Mouse (Mus musculus) C2C12 (cell line): ENCODE results near the gene Utp18.
"Not testable (repeated sequence)": the region's sequence is repeated elsewhere in the genome, so short reads cannot be mapped to it uniquely, and the experiment has no call there.

Experiments used
- CEBPB ChIP-seq: IDR thresholded peaks from one replicate; pipeline ENCODE4 v1.6.1; 2011; ENCODE audit warnings: low read depth, mild to moderate bottlenecking, control low read depth, moderate library complexity
- CTCF ChIP-seq: IDR thresholded peaks from one replicate; pipeline ENCODE4 v1.5.1; 2011; ENCODE audit not compliant: control insufficient read depth, insufficient read depth, insufficient read length
- FOSL1 ChIP-seq: IDR thresholded peaks from one replicate; pipeline ENCODE4 v1.8.0; 2011; ENCODE audit warnings: mild to moderate bottlenecking, low read length; ENCODE audit not compliant: poor library complexity, insufficient read depth, severe bottlenecking
- MAX ChIP-seq: IDR thresholded peaks from one replicate; pipeline ENCODE4 v1.6.1; 2011; ENCODE audit warnings: mild to moderate bottlenecking, control low read depth
- MYOD1 ChIP-seq: IDR thresholded peaks from one replicate; pipeline ENCODE4 v1.6.1; 2011; ENCODE audit warnings: low read depth; ENCODE audit not compliant: control insufficient read depth, insufficient read length
- MYOG ChIP-seq: IDR thresholded peaks from one replicate; pipeline ENCODE4 v1.6.1; 2011; ENCODE audit not compliant: control insufficient read depth, insufficient read length; ENCODE audit errors: extremely low read depth
- USF1 ChIP-seq: IDR thresholded peaks from one replicate; pipeline ENCODE4 v1.6.1; 2011; ENCODE audit warnings: low read depth, mild to moderate bottlenecking, control low read depth, moderate library complexity

DNA sequence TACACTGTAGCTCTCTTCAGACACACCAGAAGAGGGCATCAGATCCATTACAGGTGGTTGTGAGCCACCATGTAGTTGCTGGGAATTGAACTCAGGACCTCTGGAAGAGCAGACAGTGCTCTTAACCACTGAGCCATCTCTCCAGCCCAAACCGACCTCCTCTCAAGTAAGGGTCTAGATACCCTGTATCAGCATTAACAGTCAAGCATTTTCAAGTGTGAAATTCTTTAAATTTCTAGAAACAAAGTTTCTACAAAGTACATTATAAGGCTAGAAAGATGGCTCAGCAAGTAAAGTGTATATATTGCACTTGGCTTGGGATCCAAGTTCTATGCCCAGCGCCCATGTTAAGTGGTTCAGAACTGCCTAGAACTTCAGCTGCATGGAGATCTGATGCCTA is 29.5 kb upstream of the Utp18 start:
- not testable (repeated sequence) for TF ChIP-seq MAX, CEBPB, CTCF, MYOG, USF1, MYOD1, FOSL1
